Mouse (Mus musculus): ENCODE data around the gene Eno2.
"Not testable (repeated sequence)": the region's sequence is repeated elsewhere in the genome, so short reads cannot be mapped to it uniquely, and the experiment has no call there.

The Eno2 gene

GRCm38 (mm10) chr6:124769101-124769765, at the start of gene Eno2:
Gene Eno2 (minus strand): TSS chr6:124769673.
- peak; percentile 45 to 64 for DNase-seq

- no peak for DNase-seq
Measured at GRCm38 (mm10) chr6:124817971-124818370, 48.5 kb upstream of the Eno2 start.

- DNase-seq: peak in 1 of 2 experiments; percentile 21
Measured at GRCm38 (mm10) chr6:124817563-124817962, 48.1 kb upstream of the Eno2 start.

GRCm38 (mm10) chr6:124817125-124817524, 47.7 kb upstream of the Eno2 start:
- peak in 1 of 2 experiments; percentile 17 for DNase-seq

- peak in 1 of 2 experiments; percentile 11 for DNase-seq
Measured at GRCm38 (mm10) chr6:124816611-124817010, 47.1 kb upstream of the Eno2 start.

- peak in 1 of 2 experiments; percentile 17 for DNase-seq
Measured at GRCm38 (mm10) chr6:124814858-124815774, 45.6 kb upstream of the Eno2 start.

GRCm38 (mm10) chr6:124814448-124814847, 45.0 kb upstream of the Eno2 start:
- DNase-seq: peak in 1 of 2 experiments; percentile 44

GRCm38 (mm10) chr6:124813933-124814332, 44.5 kb upstream of the Eno2 start, which contains the start of gene Tpi1:
Gene Tpi1 (minus strand): TSS chr6:124814296.
- peak; percentile 93 to 94 for DNase-seq

GRCm38 (mm10) chr6:124813496-124813895, 44.0 kb upstream of the Eno2 start:
- peak; percentile 69 to 71 for DNase-seq

- no peak for DNase-seq
Measured at GRCm38 (mm10) chr6:124812848-124813247, 43.4 kb upstream of the Eno2 start.

- DNase-seq: no peak
Measured at GRCm38 (mm10) chr6:124811701-124812560, 42.5 kb upstream of the Eno2 start.

GRCm38 (mm10) chr6:124811403-124811665, 41.9 kb upstream of the Eno2 start:
- no peak for DNase-seq

- not testable (repeated sequence) for DNase-seq
Measured at GRCm38 (mm10) chr6:124810566-124811402, 41.3 kb upstream of the Eno2 start.

GRCm38 (mm10) chr6:124809775-124810538, 40.5 kb upstream of the Eno2 start:
- DNase-seq: no peak

- DNase-seq: peak; percentile 89 to 91
Measured at GRCm38 (mm10) chr6:124809052-124809774, 39.7 kb upstream of the Eno2 start.

- DNase-seq: peak; percentile 87 to 92
Measured at GRCm38 (mm10) chr6:124808358-124809012, 39.0 kb upstream of the Eno2 start, which contains the start of gene Spsb2. Gene Spsb2 (plus strand): TSS chr6:124808661.

GRCm38 (mm10) chr6:124807986-124808357, 38.5 kb upstream of the Eno2 start:
- no peak for DNase-seq

GRCm38 (mm10) chr6:124807366-124807765, 37.9 kb upstream of the Eno2 start:
- DNase-seq: no peak

- DNase-seq: peak in 1 of 2 experiments; percentile 16
Measured at GRCm38 (mm10) chr6:124806446-124807140, 37.1 kb upstream of the Eno2 start.
